Mouse (Mus musculus): ENCODE measurements at regions not wholly inside any gene's neighbourhood (a gene's known extent, or its start where the extent isn't known, plus 50 kb on each side); places are given as distances from the start of the nearest gene placed in this dataset.
"Not testable (repeated sequence)": the region's sequence is repeated elsewhere in the genome, so short reads cannot be mapped to it uniquely, and the experiment has no call there.

DNA sequence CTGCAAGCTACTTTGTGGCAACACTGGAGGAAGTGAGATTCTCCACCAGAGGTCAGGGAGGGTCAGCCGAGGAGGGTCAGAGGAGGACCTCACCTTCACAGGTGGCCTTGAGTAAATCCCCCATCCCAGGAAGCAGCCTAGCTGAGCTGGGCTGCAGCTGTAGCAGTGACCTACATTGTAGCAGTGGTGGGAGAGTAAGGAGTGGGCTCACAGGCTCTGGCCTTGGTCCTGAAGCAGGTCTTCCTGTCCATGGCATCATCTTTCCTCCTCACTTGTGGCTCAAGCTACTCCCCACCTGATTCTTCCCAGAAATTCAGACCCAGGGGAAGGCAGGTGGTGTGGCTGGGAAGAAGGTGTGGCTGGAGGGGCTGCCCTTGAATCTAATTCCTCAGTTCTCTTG, 84.3 kb downstream of the 1810013L24Rik start:
- DNase-seq, result not testable (repeated sequence)

- DNase-seq, result no peak
Measured at GRCm38 (mm10) chr16:8916091-8916490, 86.2 kb downstream of the 1810013L24Rik start.

GRCm38 (mm10) chr16:8918741-8919535, 89.0 kb downstream of the 1810013L24Rik start:
- DNase-seq, result peak; percentile 47 to 50

GRCm38 (mm10) chr16:8924732-8925131, 94.8 kb downstream of the 1810013L24Rik start:
- no peak for DNase-seq

- DNase-seq, result no peak
Measured at GRCm38 (mm10) chr16:8931961-8932360, 102.1 kb downstream of the 1810013L24Rik start.

GRCm38 (mm10) chr16:8933121-8933520, 103.2 kb downstream of the 1810013L24Rik start:
- no peak for DNase-seq

DNA sequence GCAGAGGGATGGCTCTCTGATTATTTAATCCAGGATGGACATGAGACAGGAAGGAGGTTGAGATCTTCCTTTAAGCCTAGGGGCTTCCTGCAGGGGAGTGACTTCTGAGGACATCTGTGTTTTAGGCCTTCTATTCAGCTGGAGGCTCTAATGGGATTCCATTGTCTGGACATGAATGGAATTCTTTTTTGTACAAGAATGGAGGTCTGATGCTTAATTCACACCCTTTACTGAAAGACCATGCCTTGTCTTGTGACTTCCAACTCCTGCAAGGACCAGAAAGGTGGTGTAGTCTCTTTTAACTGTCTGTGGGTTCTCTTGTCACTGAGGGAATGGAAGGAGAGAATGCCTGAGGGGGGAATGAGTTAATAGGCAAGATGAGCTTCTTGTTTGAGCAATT, 106.5 kb downstream of the 1810013L24Rik start:
- no peak for DNase-seq

- DNase-seq, result peak; percentile 75 to 76
Measured at GRCm38 (mm10) chr16:8938516-8938915, 108.6 kb downstream of the 1810013L24Rik start.

DNA sequence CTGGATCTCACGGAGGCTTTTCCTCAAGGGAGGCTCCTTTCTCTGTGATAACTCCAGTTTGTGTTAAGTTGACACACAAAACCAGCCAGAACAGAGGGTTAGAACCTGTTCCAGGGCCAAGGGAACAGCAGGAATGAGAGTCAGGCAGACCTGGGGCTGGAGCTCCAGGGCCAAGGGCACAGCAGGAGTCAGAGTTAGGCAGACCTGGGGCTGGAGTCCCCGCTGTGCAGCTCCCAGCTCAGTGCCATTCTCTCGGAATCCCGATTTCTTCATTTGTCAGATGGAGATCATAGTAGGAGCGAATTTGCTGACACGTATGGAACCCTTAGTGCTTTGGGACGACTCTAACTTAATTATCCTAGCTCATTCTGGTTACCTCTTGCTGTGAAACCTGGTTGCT, 109.2 kb downstream of the 1810013L24Rik start:
- peak; percentile 51 for DNase-seq

- DNase-seq, result no peak
Measured at GRCm38 (mm10) chr16:8944412-8945102, 114.7 kb downstream of the 1810013L24Rik start.

DNA sequence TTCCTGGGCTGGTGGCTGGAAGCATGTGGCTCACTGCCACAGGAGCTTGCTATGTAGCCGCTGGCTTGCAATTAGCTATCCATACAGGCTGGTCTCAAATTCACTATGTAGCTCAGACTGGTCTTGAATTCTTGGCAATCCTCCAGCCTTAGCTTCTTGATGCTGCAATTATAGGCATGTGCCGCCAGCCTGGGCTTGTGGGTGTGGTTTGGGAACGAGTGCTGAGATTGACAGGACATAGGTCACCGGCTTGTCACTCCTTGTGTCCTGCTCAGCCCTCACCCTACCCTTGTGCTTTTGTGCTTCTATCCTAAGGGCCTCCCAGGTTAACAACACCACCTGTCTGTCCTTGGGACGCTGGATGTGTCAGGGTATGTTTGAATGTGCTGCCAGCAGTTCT, 117.9 kb downstream of the 1810013L24Rik start:
- no peak for DNase-seq

DNA sequence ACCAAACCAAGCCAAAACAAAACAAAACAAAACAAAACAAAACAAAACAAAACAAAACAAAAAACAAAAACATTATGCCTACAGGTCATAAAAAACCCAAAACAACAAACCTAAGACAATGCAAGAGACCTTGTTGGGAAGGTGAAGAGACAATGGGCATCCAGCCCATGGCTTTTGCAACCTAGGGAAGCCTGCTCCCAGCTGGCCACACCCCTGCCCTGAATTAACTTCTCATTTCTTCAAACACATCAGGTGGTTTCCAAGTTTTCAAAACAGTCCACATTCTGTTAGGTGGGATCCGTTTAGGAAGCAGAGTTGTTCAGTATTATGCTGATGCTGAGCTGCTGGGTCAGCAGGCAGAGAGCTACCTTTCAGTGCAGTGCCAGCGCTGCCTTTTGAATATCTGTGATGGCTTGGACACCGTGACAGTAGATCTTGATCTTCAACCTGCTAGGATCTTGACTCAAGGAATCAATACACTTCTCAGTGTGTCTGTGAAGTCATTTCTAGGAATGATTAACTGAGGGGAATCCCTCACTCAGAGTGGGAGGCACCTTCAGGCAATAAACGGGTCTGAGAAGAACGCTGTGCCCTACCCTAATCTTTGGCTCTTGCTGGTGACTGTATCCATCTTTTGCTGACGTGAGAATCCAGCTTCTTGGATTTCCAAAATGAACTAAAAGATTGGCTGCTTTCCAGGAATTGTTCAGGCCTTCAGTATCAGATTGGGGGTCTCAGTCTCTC, 121.4 kb downstream of the 1810013L24Rik start:
- DNase-seq, result no peak

GRCm38 (mm10) chr16:8961739-8962138, 131.8 kb downstream of the 1810013L24Rik start:
- DNase-seq, result no peak

- no peak for DNase-seq
Measured at GRCm38 (mm10) chr16:8993521-8994250, 163.8 kb downstream of the 1810013L24Rik start.

DNA sequence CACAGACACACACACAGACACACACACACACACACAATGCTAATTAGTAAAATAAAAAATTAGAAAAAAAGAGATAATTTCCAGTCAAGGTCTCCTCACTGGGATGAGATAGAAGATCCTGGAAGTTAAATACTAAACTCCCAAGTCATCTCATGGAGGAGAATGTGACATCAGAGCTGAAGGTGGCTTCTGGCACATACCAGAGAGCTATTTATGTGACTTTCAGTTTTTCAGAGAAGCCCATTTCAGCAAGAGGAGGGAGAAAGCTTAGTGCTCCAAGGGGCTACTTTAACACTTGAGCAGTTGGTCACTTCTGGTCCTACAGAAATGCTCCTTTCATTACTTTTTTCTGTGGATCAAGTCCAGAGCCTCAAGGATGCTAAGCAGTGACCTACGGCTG, 164.6 kb downstream of the 1810013L24Rik start:
- no peak for DNase-seq

DNA sequence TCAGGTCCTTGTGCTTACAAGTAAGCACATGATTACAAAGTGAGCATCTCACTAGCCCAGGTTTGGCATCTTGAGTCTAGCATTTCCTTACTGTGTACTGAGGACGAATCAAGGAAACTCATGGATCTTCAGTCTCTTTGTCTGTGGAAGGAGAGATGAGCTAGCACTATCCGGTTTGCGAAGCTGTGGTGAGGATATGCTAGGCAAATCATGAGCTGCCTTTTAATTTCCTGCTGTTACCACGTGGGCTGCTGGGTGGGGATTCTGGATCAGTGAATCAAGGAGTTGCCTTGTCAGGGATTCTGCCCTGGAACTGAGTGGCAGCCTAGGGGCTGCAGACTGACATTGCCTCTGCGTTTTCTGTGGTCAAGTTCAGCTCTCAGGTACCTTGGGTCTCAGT, 167.3 kb downstream of the 1810013L24Rik start:
- DNase-seq, result no peak

DNA sequence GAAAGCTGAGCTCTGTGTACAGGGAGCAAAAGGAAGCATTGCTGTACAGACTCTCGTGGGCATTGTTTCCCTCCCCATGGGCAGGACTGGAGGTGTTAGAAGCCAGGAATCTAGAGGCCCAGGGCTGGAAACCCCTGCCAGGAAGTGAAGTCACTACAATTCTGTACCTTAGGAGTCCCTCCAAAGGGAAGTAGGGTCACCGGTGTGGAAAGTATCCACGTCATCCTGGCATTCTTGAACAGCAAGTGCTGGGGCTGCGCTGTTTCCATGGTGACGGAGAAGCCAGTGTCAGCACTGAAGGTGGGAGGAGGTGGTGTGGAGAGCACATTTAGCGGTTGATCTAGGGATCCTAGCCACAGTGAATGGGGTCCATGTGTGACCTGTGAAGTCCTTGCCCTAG, 174.1 kb downstream of the 1810013L24Rik start:
- DNase-seq, result no peak

DNA sequence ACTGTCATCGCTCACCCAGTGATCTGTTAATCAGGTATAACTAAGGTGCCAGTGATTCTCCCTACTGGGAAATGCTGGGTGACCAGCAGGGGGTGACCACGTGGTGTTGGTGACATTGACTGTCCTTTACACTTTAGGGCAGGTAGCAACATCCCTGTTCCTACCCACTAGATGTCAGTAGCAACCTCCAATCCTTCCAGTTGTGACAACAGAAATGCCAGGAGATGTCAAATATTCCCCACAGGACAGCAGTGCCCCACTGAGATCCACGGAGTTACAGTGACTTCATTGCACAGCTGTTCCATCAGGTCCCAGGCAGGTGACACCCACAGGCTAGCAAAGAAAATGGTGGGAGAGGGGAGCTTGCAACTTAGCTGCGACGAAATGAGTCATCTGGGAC, 176.0 kb downstream of the 1810013L24Rik start:
- no peak for DNase-seq

DNA sequence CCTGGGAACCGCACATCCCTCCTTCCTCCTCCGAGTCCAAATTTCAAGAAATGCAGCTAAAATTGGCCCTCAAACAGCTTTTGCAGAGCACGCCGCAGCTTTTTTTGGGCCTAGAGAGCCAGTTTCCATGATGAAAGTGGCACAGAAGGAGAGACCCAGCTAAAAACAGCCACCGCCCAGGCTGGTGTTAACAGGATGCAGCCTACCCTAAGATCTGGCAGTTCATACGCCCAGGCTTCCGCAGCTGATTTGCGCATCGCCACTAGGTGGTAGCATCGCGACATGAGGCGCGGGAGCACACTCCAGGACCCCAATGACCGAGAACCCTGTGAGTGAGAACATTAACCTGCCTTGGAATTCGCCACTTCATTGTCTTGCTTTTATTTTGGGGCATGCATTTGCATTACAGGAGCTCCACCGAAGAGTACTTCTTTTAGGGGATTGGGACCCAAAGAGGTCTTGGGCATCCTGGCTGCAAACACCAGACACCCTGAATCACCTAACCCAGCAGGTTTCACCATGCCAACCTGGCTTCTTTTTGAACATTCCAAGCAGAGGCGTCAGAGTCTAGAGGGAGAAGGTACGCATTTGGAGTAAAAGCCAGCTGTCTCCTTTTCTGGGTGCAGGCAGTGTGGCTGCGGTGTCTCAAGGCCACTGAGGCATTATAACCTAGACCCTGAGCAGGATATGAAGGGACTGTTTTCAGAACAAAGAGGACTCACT, 179.6 kb downstream of the 1810013L24Rik start:
- peak; percentile 77 to 82 for DNase-seq

DNA sequence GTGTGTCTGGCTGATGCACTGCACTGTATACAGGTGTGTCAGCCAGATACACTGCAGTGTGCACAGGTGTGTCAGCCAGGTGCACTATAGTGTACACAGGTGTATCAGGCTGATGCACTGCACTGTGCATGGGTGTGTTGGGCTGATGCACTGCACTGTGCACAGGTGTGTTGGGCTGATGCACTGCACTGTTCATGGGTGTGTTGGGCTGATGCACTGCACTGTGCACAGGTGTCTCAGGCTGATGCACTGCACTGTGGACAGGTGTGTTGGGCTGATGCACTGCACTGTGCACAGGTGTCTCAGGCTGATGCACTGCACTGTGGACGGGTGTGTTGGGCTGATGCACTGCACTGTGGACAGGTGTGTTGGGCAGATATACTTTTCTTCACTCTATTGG, 181.2 kb downstream of the 1810013L24Rik start:
- DNase-seq, result no peak

- no peak for DNase-seq
Measured at GRCm38 (mm10) chr16:9011691-9012090, 181.8 kb downstream of the 1810013L24Rik start.
